Mouse (Mus musculus): ENCODE results near the gene Cacnb1.

DNA sequence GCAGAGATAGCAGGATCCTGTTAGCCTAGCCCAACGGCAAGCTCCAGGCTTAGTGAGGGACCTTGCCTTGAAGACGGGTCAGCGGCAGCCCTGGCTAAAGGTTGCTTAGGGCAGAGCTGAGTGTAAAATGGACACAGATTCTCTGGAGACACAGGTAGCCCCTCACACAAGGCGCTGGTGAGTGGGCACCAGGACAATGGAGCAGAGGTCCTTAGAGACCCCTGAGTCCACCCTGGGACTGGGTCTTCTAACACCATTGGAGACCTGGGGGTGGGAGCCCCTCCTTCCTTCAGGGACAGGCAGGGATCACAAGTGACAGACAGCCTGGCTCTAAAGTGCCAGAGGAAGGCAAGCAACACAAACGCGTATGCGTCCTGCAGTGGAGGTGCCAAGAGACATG, 52.1 kb downstream of the Cacnb1 start:
- TF ChIP-seq CTCF (IDR thresholded peaks at IDR 0.05; ENCODE audit: low read depth, low read length) (no peak), POLR2A (IDR thresholded peaks at IDR 0.05; ENCODE audit: insufficient read depth, low read length) (no peak), EP300 (IDR thresholded peaks at IDR 0.05; ENCODE audit: insufficient read depth, low read depth, low read length) (no peak)

Data from ES-Bruce4 (cell line).